33 mouse cellular contexts compared by ENCODE assay signal in genomic region chr6:124731038-124731437, GRCm38 (mm10). TPM values are rescaled to one million over a fixed set of nuclear protein-coding genes. Genes with fewer than 3 reads are reported as not detected.
A peak's percentile ranks its signal among the peaks of the same experiment; 100 is the strongest.
DNase-seq lines count a peak whose midpoint lies in the region; ATAC-seq and TF ChIP-seq lines count a peak whose summit lies in the region.
"Had no signal": no experiment of that assay in that cellular context is flagged by ENCODE, and none has a peak within 500 bp of the region (broad histone marks: within the 10 kb centered on the region; RNA-seq: fewer than 3 reads in every experiment).

No protein-coding gene starts in this region.

- 70% methylated on average over 7 of the region's 7 CpGs for WGBS in liver, embryonic 13.5 days (ENCODE audit: insufficient replicate concordance)
- WGBS in macrophage (ENCODE audit: missing documents), result 76% methylated on average over 7 of the region's 7 CpGs
- WGBS in heart, embryonic 12.5 days, result 80% methylated on average over 7 of the region's 7 CpGs

- no peaks in the 10 kb centered on the region for H3K9me3 ChIP-seq in megakaryocyte, embryonic 14.5 days
- H3K9me3 ChIP-seq in CH12.LX (replicated peaks; ENCODE audit: low read length), result no peaks in the 10 kb centered on the region
- no peaks in the 10 kb centered on the region for H3K9me3 ChIP-seq in liver, embryonic 13.5 days (replicated peaks)
- no peaks in the 10 kb centered on the region for H3K9me3 ChIP-seq in heart, embryonic 12.5 days (replicated peaks)
- H3K9me3 ChIP-seq: forebrain, embryonic 15.5 days; hindbrain, embryonic 10.5 days; hindbrain, embryonic 15.5 days; kidney, embryonic 15.5 days; limb, embryonic 13.5 days; midbrain, embryonic 13.5 days; neural tube, embryonic 13.5 days had no signal

- H3K9ac ChIP-seq in CH12.LX (ENCODE audit: insufficient read depth, low read depth), result peak overlapping the region; percentile 71
- H3K9ac ChIP-seq in liver, embryonic 13.5 days, result no peak overlapping the region
- H3K9ac ChIP-seq in heart, embryonic 12.5 days, result no peak overlapping the region
- H3K9ac ChIP-seq: forebrain, embryonic 15.5 days; hindbrain, embryonic 15.5 days; kidney, embryonic 15.5 days; limb, embryonic 13.5 days; lung, embryonic 14.5 days; midbrain, embryonic 13.5 days; neural tube, embryonic 13.5 days had no signal

- ATAC-seq in megakaryocyte, adult 5-6 weeks (ENCODE audit: poor library complexity, severe bottlenecking), result no peak
- no peak for ATAC-seq in liver, embryonic 13.5 days (ENCODE audit: low read depth)
- no peak for ATAC-seq in heart, embryonic 12.5 days (ENCODE audit: insufficient number of reproducible peaks, low FRiP score)
- ATAC-seq: CD4-positive, CD25-positive, alpha-beta regulatory T cell, adult 4 months; forebrain, embryonic 15.5 days; inflammation-experienced regulatory T-cells, adult 6 months; midbrain, embryonic 13.5 days had no signal

- H3K4me3 ChIP-seq in megakaryocyte, embryonic 14.5 days (replicated peaks), result peak overlapping the region; percentile 90
- H3K4me3 ChIP-seq in CH12.LX (replicated peaks in 1 of 3; ENCODE audit: low read depth in 2 of 3, low read length in 2 of 3, poor library complexity in 1 of 3) (peak overlapping the region; percentile 69 to 78 (median 77)), macrophage (ENCODE audit: inconsistent target) (peak overlapping the region; percentile 98)
- H3K4me3 ChIP-seq in liver, embryonic 13.5 days (replicated peaks), result no peak overlapping the region
- H3K4me3 ChIP-seq in heart, embryonic 12.5 days, result no peak overlapping the region
- H3K4me3 ChIP-seq: forebrain, embryonic 15.5 days; hindbrain, embryonic 10.5 days; hindbrain, embryonic 15.5 days; kidney, embryonic 15.5 days; left cerebral cortex, adult 2 months; limb, embryonic 13.5 days; midbrain, embryonic 13.5 days; neural tube, embryonic 13.5 days had no signal

- no peaks in the 10 kb centered on the region for H3K27me3 ChIP-seq in megakaryocyte, embryonic 14.5 days (replicated peaks)
- no peaks in the 10 kb centered on the region for H3K27me3 ChIP-seq in CH12.LX (replicated peaks)
- no peaks in the 10 kb centered on the region for H3K27me3 ChIP-seq in liver, embryonic 13.5 days
- no peaks in the 10 kb centered on the region for H3K27me3 ChIP-seq in heart, embryonic 12.5 days (replicated peaks)
- H3K27me3 ChIP-seq: forebrain, embryonic 15.5 days; hindbrain, embryonic 15.5 days; kidney, embryonic 15.5 days; limb, embryonic 13.5 days; neural tube, embryonic 13.5 days had no signal

- H3K79me2 ChIP-seq in CH12.LX (replicated peaks; ENCODE audit: control insufficient read depth, extremely low read depth, insufficient read depth, poor library complexity, severe bottlenecking) (peaks cover 36% of the 10 kb centered on the region), macrophage (ENCODE audit: inconsistent target) (peaks cover 70% of the 10 kb centered on the region)

- no peak for DNase-seq in CH12.LX (ENCODE audit: extremely low read depth)
- no peak for DNase-seq in liver, embryonic 13.5 days
- no peak for DNase-seq in frontal cortex, adult 2 months (ENCODE audit: extremely low spot score in 1 of 2, low spot score in 1 of 2)
- DNase-seq: adrenal gland, postnatal 25 days; cerebellum, adult 8-10 months; cerebellum, postnatal 25 days; heart, postnatal 14 days; kidney, adult 18-20 months; kidney, postnatal 25 days; lung, embryonic 14.5 days had no signal

- in situ Hi-C loops in CH12.LX (cut with MboI; ENCODE audit: low pct_ligation_motif_present, low pct_unique_long_range_greater_than_20kb, low sequenced_read_pairs), result no loop called here

- peaks cover 77% of the 10 kb centered on the region for H3K4me1 ChIP-seq in megakaryocyte, embryonic 14.5 days
- H3K4me1 ChIP-seq in CH12.LX (ENCODE audit: control insufficient read depth in 1 of 2, insufficient read depth in 2 of 2), result peaks cover 28 to 67% of the 10 kb centered on the region in 2 experiments
- peaks cover 33% of the 10 kb centered on the region for H3K4me1 ChIP-seq in liver, embryonic 13.5 days (replicated peaks)
- H3K4me1 ChIP-seq in heart, embryonic 12.5 days (replicated peaks), result no peaks in the 10 kb centered on the region; the same call in 1 of the 2 replicates
- H3K4me1 ChIP-seq: forebrain, embryonic 15.5 days; hindbrain, embryonic 15.5 days; midbrain, embryonic 13.5 days had no signal

- TF ChIP-seq POLR2A in CH12.LX (IDR thresholded peaks at IDR 0.05; ENCODE audit: low read depth, low read length), result no peak

- TF ChIP-seq RAD21 in CH12.LX (IDR thresholded peaks at IDR 0.05; ENCODE audit: low read depth, low read length), result no peak

- dilution Hi-C loops in CH12.LX (cut with MboI; ENCODE audit: extremely low pct_ligation_motif_present, extremely low pct_unique_long_range_greater_than_20kb, low sequenced_read_pairs), result no loop called here

- H3K27ac ChIP-seq in CH12.LX (ENCODE audit: insufficient read depth, low read depth) (peak overlapping the region; percentile 93), macrophage (peak overlapping the region; percentile 98)
- peak overlapping the region; percentile 68; the same call in 1 of the 2 replicates for H3K27ac ChIP-seq in liver, embryonic 13.5 days
- no peak overlapping the region for H3K27ac ChIP-seq in heart, embryonic 12.5 days (ENCODE audit: poor library complexity, severe bottlenecking)
- H3K27ac ChIP-seq: forebrain, embryonic 15.5 days; hindbrain, embryonic 10.5 days; hindbrain, embryonic 15.5 days; kidney, embryonic 15.5 days; left cerebral cortex, adult 2 months; limb, embryonic 13.5 days; midbrain, embryonic 13.5 days; neural tube, embryonic 13.5 days had no signal

- peaks cover 47% of the 10 kb centered on the region for H3K36me3 ChIP-seq in megakaryocyte, embryonic 14.5 days (replicated peaks; ENCODE audit: low read length)
- H3K36me3 ChIP-seq in CH12.LX (replicated peaks in 1 of 2; ENCODE audit: control insufficient read depth in 1 of 2, insufficient read depth in 1 of 2, low read length in 1 of 2) (peaks cover 36 to 49% of the 10 kb centered on the region in 2 experiments), macrophage (ENCODE audit: inconsistent target) (peaks cover 32% of the 10 kb centered on the region)
- peaks cover 17% of the 10 kb centered on the region; the same call in 1 of the 2 replicates for H3K36me3 ChIP-seq in liver, embryonic 13.5 days
- H3K36me3 ChIP-seq in heart, embryonic 12.5 days, result no peaks in the 10 kb centered on the region
- H3K36me3 ChIP-seq: forebrain, embryonic 15.5 days; hindbrain, embryonic 10.5 days; hindbrain, embryonic 15.5 days; kidney, embryonic 15.5 days; limb, embryonic 13.5 days; midbrain, embryonic 13.5 days; neural tube, embryonic 13.5 days had no signal

- TF ChIP-seq CTCF in CH12.LX (conservative IDR thresholded peaks at IDR 0.05 in 1 of 2, IDR thresholded peaks at IDR 0.05 in 1 of 2; ENCODE audit: low read depth in 2 of 2, low read length in 2 of 2), result no peak

- peak overlapping the region; percentile 63 for H3K4me2 ChIP-seq in CH12.LX (ENCODE audit: insufficient read depth, low read depth, poor library complexity, severe bottlenecking)
- peak overlapping the region; percentile 55 for H3K4me2 ChIP-seq in liver, embryonic 13.5 days
- no peak overlapping the region for H3K4me2 ChIP-seq in heart, embryonic 12.5 days
- H3K4me2 ChIP-seq: forebrain, embryonic 15.5 days; hindbrain, embryonic 15.5 days; kidney, embryonic 15.5 days; limb, embryonic 13.5 days; lung, embryonic 14.5 days; midbrain, embryonic 13.5 days; neural tube, embryonic 13.5 days had no signal

- no peak for TF ChIP-seq EP300 in CH12.LX (IDR thresholded peaks at IDR 0.05; ENCODE audit: low read length)

RNA-seq across cellular contexts. Expression of gene Ptpn6, which starts 7.5 kb away (rescaled TPM):
- 19.9 and 20.1 TPM in 2 replicates for polyA plus RNA-seq in megakaryocyte, embryonic 14.5 days (2012; ENCODE audit: insufficient read depth, low replicate concordance)
- 308 and 336 TPM in 2 replicates for total RNA-seq in megakaryocyte, adult 5-6 weeks (2015)
- 1,009 and 1,024 TPM in 2 replicates for total RNA-seq in megakaryocyte, adult 5-6 weeks (2017)
- total RNA-seq in CH12.LX (2012; rRNA removed) (247 and 283 TPM in 2 replicates), CH12.LX (2014; rRNA removed) (300 and 327 TPM in 2 replicates)
- polyA plus RNA-seq in CH12.LX (2012; ENCODE audit: insufficient read length, low read depth) (585 and 814 TPM in 2 replicates), macrophage (2018) (172 to 251 TPM (median 215 TPM) in 3 replicates)
- polyA plus RNA-seq in liver, embryonic 13.5 days (2015; fragmentation: Nextera tagmentation; extraction: Ambion mirVana), result 28.7 and 29.5 TPM in 2 replicates
- 100 to 1,000 TPM in 17 of 26 experiments, 10 to 100 TPM in 9; 26.9 to 536 (median 152) TPM for total RNA-seq in macrophage (2018; cell fraction: chromatin; rRNA removed)
- total RNA-seq in macrophage (2018; cell fraction: cytosol; rRNA removed), result 100 to 1,000 TPM; 107 to 454 (median 253) TPM
- total RNA-seq in macrophage (2018; cell fraction: nucleus; rRNA removed), result 100 to 1,000 TPM in 20 of 26 experiments, 10 to 100 TPM in 6; 52.4 to 435 (median 173) TPM
- polyA plus RNA-seq in frontal cortex, adult 2 months (2012; rRNA removed), result 5.1 and 7.1 TPM in 2 replicates
- polyA plus RNA-seq in heart, embryonic 12.5 days (2016; fragmentation: Nextera tagmentation; extraction: Ambion mirVana), result 4.4 and 4.9 TPM in 2 replicates

RNA-seq across cellular contexts. Expression of gene Grcc10, which starts 10.1 kb away (rescaled TPM):
- 11.7 and 65.2 TPM in 2 replicates for polyA plus RNA-seq in megakaryocyte, embryonic 14.5 days (2012; ENCODE audit: insufficient read depth, low replicate concordance)
- total RNA-seq in megakaryocyte, adult 5-6 weeks (2015), result 177 and 203 TPM in 2 replicates
- total RNA-seq in megakaryocyte, adult 5-6 weeks (2017), result 121 and 136 TPM in 2 replicates
- total RNA-seq in CH12.LX (2012; rRNA removed), result 146 and 197 TPM in 2 replicates
- total RNA-seq in CH12.LX (2014; rRNA removed), result 59.3 and 64.3 TPM in 2 replicates
- polyA plus RNA-seq in CH12.LX (2012; ENCODE audit: insufficient read length, low read depth), result 88.4 and 93.7 TPM in 2 replicates
- polyA plus RNA-seq in liver, embryonic 13.5 days (2015; fragmentation: Nextera tagmentation; extraction: Ambion mirVana), result 77.7 and 80.2 TPM in 2 replicates
- 10 to 100 TPM in 19 of 26 experiments, 1 to 10 TPM in 7; 5.5 to 46.1 (median 17.1) TPM for total RNA-seq in macrophage (2018; cell fraction: chromatin; rRNA removed)
- 100 to 1,000 TPM; 123 to 226 (median 148) TPM for total RNA-seq in macrophage (2018; cell fraction: cytosol; rRNA removed)
- 10 to 100 TPM; 14.9 to 66.2 (median 33.4) TPM for total RNA-seq in macrophage (2018; cell fraction: nucleus; rRNA removed)
- 43.6 to 99.2 TPM (median 63.8 TPM) in 3 replicates for polyA plus RNA-seq in macrophage (2018)
- polyA plus RNA-seq in frontal cortex, adult 2 months (2012; rRNA removed), result 383 and 401 TPM in 2 replicates
- 352 and 365 TPM in 2 replicates for polyA plus RNA-seq in heart, embryonic 12.5 days (2016; fragmentation: Nextera tagmentation; extraction: Ambion mirVana)

RNA-seq across cellular contexts. Expression of gene Phb2, which starts 18.9 kb away (rescaled TPM):
- polyA plus RNA-seq in megakaryocyte, embryonic 14.5 days (2012; ENCODE audit: insufficient read depth, low replicate concordance), result 72.8 and 150 TPM in 2 replicates
- total RNA-seq in megakaryocyte, adult 5-6 weeks (2015), result 99.5 and 115 TPM in 2 replicates
- total RNA-seq in megakaryocyte, adult 5-6 weeks (2017), result 152 and 160 TPM in 2 replicates
- 440 and 578 TPM in 2 replicates for total RNA-seq in CH12.LX (2012; rRNA removed)
- total RNA-seq in CH12.LX (2014; rRNA removed), result 380 and 405 TPM in 2 replicates
- polyA plus RNA-seq in CH12.LX (2012; ENCODE audit: insufficient read length, low read depth), result 623 and 694 TPM in 2 replicates
- 356 and 373 TPM in 2 replicates for polyA plus RNA-seq in liver, embryonic 13.5 days (2015; fragmentation: Nextera tagmentation; extraction: Ambion mirVana)
- 100 to 1,000 TPM in 1 of 26 experiments, 10 to 100 TPM in 25; 11.3 to 119 (median 57.5) TPM for total RNA-seq in macrophage (2018; cell fraction: chromatin; rRNA removed)
- 100 to 1,000 TPM in 18 of 26 experiments, 10 to 100 TPM in 8; 83.7 to 131 (median 112) TPM for total RNA-seq in macrophage (2018; cell fraction: cytosol; rRNA removed)
- total RNA-seq in macrophage (2018; cell fraction: nucleus; rRNA removed), result 100 to 1,000 TPM in 1 of 26 experiments, 10 to 100 TPM in 25; 24.0 to 112 (median 50.6) TPM
- 84.2 to 177 TPM (median 93.5 TPM) in 3 replicates for polyA plus RNA-seq in macrophage (2018)
- polyA plus RNA-seq in frontal cortex, adult 2 months (2012; rRNA removed), result 107 and 108 TPM in 2 replicates
- 345 and 349 TPM in 2 replicates for polyA plus RNA-seq in heart, embryonic 12.5 days (2016; fragmentation: Nextera tagmentation; extraction: Ambion mirVana)

RNA-seq across cellular contexts. Expression of gene Emg1, which starts 19.1 kb away (rescaled TPM):
- polyA plus RNA-seq in megakaryocyte, embryonic 14.5 days (2012; ENCODE audit: insufficient read depth, low replicate concordance), result 46.3 and 153 TPM in 2 replicates
- 144 and 179 TPM in 2 replicates for total RNA-seq in megakaryocyte, adult 5-6 weeks (2015)
- total RNA-seq in megakaryocyte, adult 5-6 weeks (2017), result 170 and 206 TPM in 2 replicates
- total RNA-seq in CH12.LX (2012; rRNA removed), result 352 and 439 TPM in 2 replicates
- 481 and 498 TPM in 2 replicates for total RNA-seq in CH12.LX (2014; rRNA removed)
- polyA plus RNA-seq in CH12.LX (2012; ENCODE audit: insufficient read length, low read depth), result 301 and 408 TPM in 2 replicates
- polyA plus RNA-seq in liver, embryonic 13.5 days (2015; fragmentation: Nextera tagmentation; extraction: Ambion mirVana), result 189 and 198 TPM in 2 replicates
- 10 to 100 TPM; 11.1 to 60.8 (median 35.7) TPM for total RNA-seq in macrophage (2018; cell fraction: chromatin; rRNA removed)
- total RNA-seq in macrophage (2018; cell fraction: cytosol; rRNA removed), result 10 to 100 TPM; 30.5 to 51.4 (median 41.6) TPM
- total RNA-seq in macrophage (2018; cell fraction: nucleus; rRNA removed), result 10 to 100 TPM; 15.4 to 73.7 (median 34.2) TPM
- polyA plus RNA-seq in macrophage (2018), result 27.4 to 82.6 TPM (median 54.2 TPM) in 3 replicates
- polyA plus RNA-seq in frontal cortex, adult 2 months (2012; rRNA removed), result 62.4 and 68.0 TPM in 2 replicates
- 105 and 107 TPM in 2 replicates for polyA plus RNA-seq in heart, embryonic 12.5 days (2016; fragmentation: Nextera tagmentation; extraction: Ambion mirVana)

RNA-seq across cellular contexts. Expression of gene Gm45234, which starts 24.8 kb away (rescaled TPM):
- polyA plus RNA-seq in megakaryocyte, embryonic 14.5 days (2012; ENCODE audit: insufficient read depth, low replicate concordance), result 43.0 TPM in 1 of 2 replicates, not detected in the other
- total RNA-seq in megakaryocyte, adult 5-6 weeks (2015), result not detected in 2 replicates
- not detected in 2 replicates for total RNA-seq in megakaryocyte, adult 5-6 weeks (2017)
- total RNA-seq in CH12.LX (2012; rRNA removed) (not detected in 2 replicates), CH12.LX (2014; rRNA removed) (not detected in 2 replicates)
- polyA plus RNA-seq in CH12.LX (2012; ENCODE audit: insufficient read length, low read depth) (not detected in 2 replicates), macrophage (2018) (not detected in 3 replicates)
- not detected in 2 replicates for polyA plus RNA-seq in liver, embryonic 13.5 days (2015; fragmentation: Nextera tagmentation; extraction: Ambion mirVana)
- total RNA-seq in macrophage (2018; cell fraction: chromatin; rRNA removed), result 1 to 10 TPM in 1 of 26 experiments, not detected in 25; 2.2 TPM
- total RNA-seq in macrophage (2018; cell fraction: cytosol; rRNA removed), result under 1 TPM in 7 of 26 experiments, not detected in 19; 0.10 to 0.44 (median 0.19) TPM
- under 1 TPM in 1 of 26 experiments, not detected in 25; 0.28 TPM for total RNA-seq in macrophage (2018; cell fraction: nucleus; rRNA removed)
- polyA plus RNA-seq in frontal cortex, adult 2 months (2012; rRNA removed), result not detected in 2 replicates
- not detected in 2 replicates for polyA plus RNA-seq in heart, embryonic 12.5 days (2016; fragmentation: Nextera tagmentation; extraction: Ambion mirVana)
- total RNA-seq: adrenal gland, adult 18-20 months; adrenal gland, postnatal 25 days; gastrocnemius, adult 8-10 months; layer of hippocampus, adult 18-20 months; left cerebral cortex, adult 2 months; left cerebral cortex, postnatal 36 days; megakaryocyte-erythroid progenitor cell, adult 5-6 weeks had no signal
- polyA plus RNA-seq: embryonic facial prominence, embryonic 11.5 days; forebrain, embryonic 15.5 days; gonadal fat pad, adult 2 months; heart, embryonic 14.5 days; hindbrain, embryonic 10.5 days; hindbrain, embryonic 15.5 days; inflammation-experienced regulatory T-cells, adult 6 months; kidney, embryonic 15.5 days; limb, embryonic 13.5 days; lung, embryonic 14.5 days; midbrain, embryonic 13.5 days; neural tube, embryonic 13.5 days; stomach, embryonic 16.5 days had no signal

Comparison
In these comparisons a context has a peak if more than half of its experiments do, and no peak if none do; other contexts are left out.
1. H3K4me3 ChIP-seq: peak in megakaryocyte, embryonic 14.5 days (single experiment), CH12.LX (3 of 3) and macrophage (single experiment); none in liver, embryonic 13.5 days (single experiment) and heart, embryonic 12.5 days (single experiment).